Mouse (Mus musculus): ENCODE data around the gene Porcn. TPM values are rescaled to one million over a fixed set of nuclear protein-coding genes. Genes with fewer than 3 reads are reported as not detected.

Gene Porcn
- total RNA-seq, 2 experiments from 2014 or later: 3.6 to 4.3 TPM

- DNase-seq: no peak
Observed at GRCm38 (mm10) chrX:8206694-8207197, 421 bp upstream of the Porcn start.

- DNase-seq: no peak
Observed at GRCm38 (mm10) chrX:8205551-8205950, 774 bp downstream of the Porcn start.

GRCm38 (mm10) chrX:8205088-8205487, 1.2 kb downstream of the Porcn start:
- no peak for DNase-seq

GRCm38 (mm10) chrX:8204076-8204475, 2.2 kb downstream of the Porcn start:
- DNase-seq: no peak

GRCm38 (mm10) chrX:8203105-8203504, 3.2 kb downstream of the Porcn start:
- DNase-seq: no peak

- DNase-seq: no peak
Observed at GRCm38 (mm10) chrX:8193419-8193723, 13.0 kb downstream of the Porcn start, which contains the start of gene Ebp. Gene Ebp (minus strand): TSS chrX:8193512.

GRCm38 (mm10) chrX:8192640-8193418, 13.5 kb downstream of the Porcn start:
- DNase-seq: peak; percentile 81

GRCm38 (mm10) chrX:8192126-8192639, 14.1 kb downstream of the Porcn start:
- no peak for DNase-seq

- no peak for DNase-seq
Observed at GRCm38 (mm10) chrX:8182871-8183540, 23.3 kb downstream of the Porcn start.

GRCm38 (mm10) chrX:8179646-8180045, 26.7 kb downstream of the Porcn start:
- no peak for DNase-seq

GRCm38 (mm10) chrX:8178871-8179270, 27.5 kb downstream of the Porcn start:
- DNase-seq: no peak

GRCm38 (mm10) chrX:8175504-8176385, 30.6 kb downstream of the Porcn start, which contains the start of gene Tbc1d25:
Gene Tbc1d25 (minus strand): TSS chrX:8176181.
- DNase-seq: peak; percentile 82

- DNase-seq: no peak
Observed at GRCm38 (mm10) chrX:8175169-8175503, 31.2 kb downstream of the Porcn start.

- no peak for DNase-seq
Observed at GRCm38 (mm10) chrX:8167716-8168647, 38.3 kb downstream of the Porcn start.

GRCm38 (mm10) chrX:8164471-8164870, 41.9 kb downstream of the Porcn start:
- DNase-seq: no peak

GRCm38 (mm10) chrX:8163076-8163475, 43.2 kb downstream of the Porcn start:
- DNase-seq: no peak

- DNase-seq: peak; percentile 78
Observed at GRCm38 (mm10) chrX:8145153-8145991, 61.0 kb downstream of the Porcn start, which contains the start of gene Rbm3. Gene Rbm3 (minus strand): TSS chrX:8145880.

Measured in gastrocnemius, postnatal 25 days (tissue).